Mouse (Mus musculus): ENCODE results near the gene Spop. TPM values are rescaled to one million over a fixed set of nuclear protein-coding genes. Genes with fewer than 3 reads are reported as not detected.

Spop gene
- polyA plus RNA-seq, 1 experiment from 2014 or later = 168 TPM

DNA sequence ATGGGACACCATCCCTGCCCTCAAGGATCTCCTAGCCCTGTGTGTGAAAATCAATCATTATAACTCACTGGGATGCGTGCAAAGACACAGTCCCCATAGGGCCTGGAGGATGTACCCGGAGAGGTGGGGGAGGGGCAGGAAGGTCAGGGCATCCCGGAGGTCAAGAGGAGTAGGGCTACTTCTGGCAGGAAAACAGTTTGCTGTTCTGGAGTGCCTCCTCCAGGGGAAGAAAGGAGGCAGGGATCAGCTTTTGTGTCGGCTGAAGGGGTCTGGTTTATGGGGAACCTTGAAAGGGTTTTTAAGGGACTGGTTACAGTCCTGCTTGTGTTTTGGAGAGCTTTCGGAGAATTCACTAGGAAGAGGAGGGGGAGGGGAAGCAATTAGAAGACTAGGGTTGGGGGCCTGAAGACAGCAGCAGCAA, 102.6 kb downstream of the Spop start:
- peaks cover 43% of the 10 kb centered on the region for H3K27me3 ChIP-seq
- no peak for ATAC-seq (ENCODE audit: insufficient number of reproducible peaks, low FRiP score, low TSS enrichment, low read depth)
- no peak overlapping the region for H3K27ac ChIP-seq
- H3K9ac ChIP-seq = no peak overlapping the region
- no peaks in the 10 kb centered on the region for H3K36me3 ChIP-seq
- no peak overlapping the region for H3K4me3 ChIP-seq
- no peaks in the 10 kb centered on the region for H3K9me3 ChIP-seq
- no peak overlapping the region for H3K4me2 ChIP-seq
- peaks cover 54% of the 10 kb centered on the region for H3K4me1 ChIP-seq
- WGBS = 9% methylated on average over 5 of the region's 5 CpGs

DNA sequence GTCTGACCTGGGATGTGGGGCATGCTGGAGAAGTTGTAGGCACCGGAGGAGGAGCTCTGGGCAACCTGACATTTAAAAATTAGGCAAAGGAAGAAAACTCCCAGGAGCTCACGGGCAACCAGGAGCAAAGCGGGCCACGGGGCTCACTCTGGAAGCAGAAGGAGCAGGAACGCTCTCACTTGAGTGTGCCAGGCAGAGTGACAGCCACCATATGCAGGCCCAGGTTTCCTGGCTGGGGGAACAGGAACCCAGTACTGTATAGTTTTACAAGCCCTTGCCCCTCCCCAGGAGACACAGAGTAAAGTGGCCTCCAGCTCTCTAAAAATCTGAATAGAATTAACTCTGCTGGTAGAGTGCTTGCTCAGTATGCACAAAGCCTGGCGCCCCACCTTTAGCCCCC, 103.3 kb downstream of the Spop start:
- no peak overlapping the region for H3K4me3 ChIP-seq
- ATAC-seq (ENCODE audit: insufficient number of reproducible peaks, low FRiP score, low TSS enrichment, low read depth) = no peak
- no peaks in the 10 kb centered on the region for H3K36me3 ChIP-seq
- peaks cover 43% of the 10 kb centered on the region for H3K27me3 ChIP-seq
- no peak overlapping the region for H3K4me2 ChIP-seq
- 38% methylated on average over 6 of the region's 6 CpGs for WGBS
- no peak overlapping the region for H3K27ac ChIP-seq
- peaks cover 58% of the 10 kb centered on the region for H3K4me1 ChIP-seq
- H3K9ac ChIP-seq = no peak overlapping the region
- no peaks in the 10 kb centered on the region for H3K9me3 ChIP-seq

DNA sequence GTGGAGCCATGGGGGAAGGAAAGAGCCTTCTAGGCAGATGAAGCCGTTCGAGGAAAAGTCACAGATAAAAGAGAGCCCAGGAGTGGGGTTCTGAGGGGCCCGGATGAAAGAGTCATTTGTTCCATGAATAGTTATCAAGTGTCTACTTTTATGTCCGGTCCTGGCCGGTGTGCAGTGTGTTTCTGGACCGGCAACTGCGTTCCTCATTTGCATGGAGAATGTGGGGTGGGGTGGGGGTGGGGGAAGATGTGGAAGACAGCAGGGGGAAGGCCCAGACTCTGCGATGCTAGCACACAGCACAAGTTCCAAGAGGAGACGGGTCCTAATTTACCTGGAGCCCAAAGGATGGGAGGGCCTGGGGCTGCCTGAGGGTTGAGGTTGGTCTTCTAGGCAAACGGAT, 105.4 kb downstream of the Spop start:
- no peak overlapping the region for H3K4me3 ChIP-seq
- H3K4me2 ChIP-seq = no peak overlapping the region
- ATAC-seq (ENCODE audit: insufficient number of reproducible peaks, low FRiP score, low TSS enrichment, low read depth) = no peak
- H3K27me3 ChIP-seq = peaks cover 23% of the 10 kb centered on the region
- WGBS = 54% methylated on average over 10 of the region's 10 CpGs
- H3K9me3 ChIP-seq = no peaks in the 10 kb centered on the region
- no peak overlapping the region for H3K27ac ChIP-seq
- H3K36me3 ChIP-seq = no peaks in the 10 kb centered on the region
- peaks cover 43% of the 10 kb centered on the region for H3K4me1 ChIP-seq
- no peak overlapping the region for H3K9ac ChIP-seq

DNA sequence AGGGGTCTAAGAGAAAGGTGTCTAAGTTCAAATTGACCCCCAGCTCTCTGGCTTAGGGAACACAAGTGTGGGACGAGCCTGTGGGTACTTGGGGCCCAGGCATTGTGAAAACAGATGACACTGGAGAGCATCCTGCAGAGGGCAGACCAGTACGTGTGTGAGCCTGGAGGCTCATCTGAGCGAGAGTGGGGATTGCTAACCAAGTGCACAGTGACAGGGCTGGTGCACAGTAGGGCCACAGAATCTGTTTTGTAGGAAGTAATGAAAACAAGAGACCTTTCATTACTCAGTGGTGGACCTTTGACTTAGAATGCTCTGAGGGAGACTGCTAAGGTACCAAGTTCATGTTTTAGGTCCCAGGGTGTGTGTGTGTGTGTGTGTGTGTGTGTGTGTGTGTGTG, 106.1 kb downstream of the Spop start:
- no peak overlapping the region for H3K27ac ChIP-seq
- H3K9ac ChIP-seq = no peak overlapping the region
- 62% methylated on average over 3 of the region's 3 CpGs for WGBS
- H3K4me2 ChIP-seq = no peak overlapping the region
- peaks cover 37% of the 10 kb centered on the region for H3K4me1 ChIP-seq
- H3K36me3 ChIP-seq = no peaks in the 10 kb centered on the region
- ATAC-seq (ENCODE audit: insufficient number of reproducible peaks, low FRiP score, low TSS enrichment, low read depth) = no peak
- no peak overlapping the region for H3K4me3 ChIP-seq
- H3K27me3 ChIP-seq = peaks cover 18% of the 10 kb centered on the region
- H3K9me3 ChIP-seq = no peaks in the 10 kb centered on the region

DNA sequence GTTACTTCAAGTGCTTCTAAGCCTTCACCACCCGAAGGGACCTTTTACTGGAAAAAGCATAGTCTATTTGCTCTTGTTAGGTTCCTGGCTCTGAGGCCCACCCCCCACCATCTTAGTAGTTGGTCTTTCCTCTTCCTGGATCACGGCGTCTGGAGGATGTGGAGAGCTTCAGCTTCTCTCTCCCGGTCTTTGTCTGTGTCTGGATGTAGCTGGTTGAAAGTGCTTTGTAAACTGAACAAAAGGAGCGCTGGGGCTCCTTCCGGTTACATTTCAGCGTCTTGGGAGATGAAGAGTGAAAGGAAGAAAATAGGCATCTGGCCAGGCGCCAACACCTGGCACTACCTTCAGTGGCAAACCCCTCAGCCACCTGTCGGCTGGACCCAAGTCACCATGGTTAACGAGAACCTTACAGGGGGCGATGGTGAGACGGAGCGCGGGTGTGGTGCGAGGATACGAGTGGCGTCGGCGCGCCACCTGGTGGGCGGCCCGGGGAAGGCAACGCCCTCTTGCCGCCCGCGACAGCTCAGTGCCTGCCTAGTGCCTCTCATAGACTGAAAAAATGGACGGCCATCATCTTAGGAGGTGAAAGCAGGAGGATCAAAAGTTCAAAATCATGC, 106.7 kb downstream of the Spop start:
- Histone ChIP-seq H3K27ac (no peak overlapping the region), H3K4me2 (peak overlapping the region; percentile 42), H3K9me3 (no peaks in the 10 kb centered on the region), H3K4me1 (peaks cover 34% of the 10 kb centered on the region), H3K4me3 (peak overlapping the region; percentile 27), H3K27me3 (peaks cover 12% of the 10 kb centered on the region), H3K36me3 (no peaks in the 10 kb centered on the region), H3K9ac (no peak overlapping the region)
- 5% methylated on average over 27 of the region's 27 CpGs for WGBS
- ATAC-seq (ENCODE audit: insufficient number of reproducible peaks, low FRiP score, low TSS enrichment, low read depth) = 0 out of 2 replicates have a peak, but pooled peaks have one; percentile 42

DNA sequence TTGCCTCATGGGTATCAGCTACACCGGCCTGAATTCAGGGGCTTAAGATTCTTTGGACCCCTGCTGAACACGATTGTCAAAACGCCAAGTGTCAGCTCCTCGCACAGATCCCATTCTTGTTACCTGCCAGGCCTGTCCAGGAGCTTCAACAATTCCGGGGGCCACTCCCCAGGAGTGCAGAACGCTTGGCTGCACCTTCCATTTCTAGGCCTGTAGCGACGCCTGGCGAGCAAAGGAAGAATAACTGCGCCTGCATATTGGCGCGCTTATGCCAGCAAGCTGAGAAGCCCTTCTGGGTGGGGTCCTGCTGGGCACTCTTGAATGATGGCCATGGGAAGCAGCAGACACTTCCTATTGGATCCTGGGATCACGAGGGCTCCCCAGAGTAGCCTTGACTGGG, 107.7 kb downstream of the Spop start:
- 0 out of 2 replicates have a peak, but pooled peaks have one; percentile 18 for ATAC-seq (ENCODE audit: insufficient number of reproducible peaks, low FRiP score, low TSS enrichment, low read depth)
- H3K9ac ChIP-seq = no peak overlapping the region

DNA sequence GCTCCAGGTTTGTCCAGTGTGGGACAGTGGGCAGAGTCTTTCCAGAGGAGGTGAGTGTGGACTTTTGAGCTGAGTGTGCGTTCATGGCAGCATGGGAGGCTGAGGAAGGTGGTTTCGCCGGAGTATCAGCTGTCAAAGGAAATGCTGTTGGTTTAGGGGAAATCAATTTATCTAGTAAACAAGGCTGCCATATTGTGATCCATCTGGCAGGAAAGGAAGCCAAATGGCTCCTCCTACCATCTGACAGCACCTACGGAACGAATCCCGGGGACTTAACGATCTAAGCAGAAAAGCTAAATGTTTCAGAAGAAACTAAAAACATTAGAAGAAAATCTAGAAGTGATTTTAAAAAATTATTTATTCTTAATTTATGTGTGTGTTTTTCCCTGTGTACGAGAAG, 113.4 kb downstream of the Spop start:
- Histone ChIP-seq H3K4me2 (no peak overlapping the region), H3K36me3 (no peaks in the 10 kb centered on the region)

More for the DNA sequence above, 107.7 kb downstream of the Spop start:
- WGBS = 0% methylated on average over 13 of the region's 13 CpGs
- peaks cover 26% of the 10 kb centered on the region for H3K4me1 ChIP-seq
- no peaks in the 10 kb centered on the region for H3K9me3 ChIP-seq
- peak overlapping the region; percentile 27 for H3K4me3 ChIP-seq
- peaks cover 3% of the 10 kb centered on the region; the same call in 1 of the 2 replicates for H3K27me3 ChIP-seq
- no peaks in the 10 kb centered on the region for H3K36me3 ChIP-seq
- no peak overlapping the region for H3K27ac ChIP-seq
- H3K4me2 ChIP-seq = peak overlapping the region; percentile 42

DNA sequence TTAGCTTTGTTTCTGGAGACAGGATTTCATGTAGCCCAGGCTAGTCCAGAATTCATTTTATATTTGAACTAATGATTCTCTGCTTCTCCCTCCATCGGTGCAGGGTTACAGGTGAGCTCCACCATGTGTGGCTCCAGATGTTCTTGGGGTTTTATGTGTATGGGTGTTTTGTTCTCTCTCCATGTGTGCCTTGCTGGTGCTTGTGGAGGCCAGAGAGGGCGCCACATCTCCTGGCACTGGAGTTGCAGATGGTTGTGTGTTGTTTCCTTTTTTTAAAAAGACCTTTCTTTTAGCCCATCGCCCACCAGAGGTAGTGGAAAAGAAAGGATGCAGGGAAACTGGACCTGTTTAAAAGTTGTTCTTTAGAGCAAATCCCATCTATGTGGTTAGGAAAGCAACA, 114.4 kb downstream of the Spop start:
- no peak overlapping the region for H3K27ac ChIP-seq
- no peaks in the 10 kb centered on the region for H3K9me3 ChIP-seq
- no peaks in the 10 kb centered on the region for H3K36me3 ChIP-seq
- no peak overlapping the region for H3K4me2 ChIP-seq
- WGBS = 80% methylated on average over 3 of the region's 3 CpGs
- H3K9ac ChIP-seq = no peak overlapping the region
- peaks cover 3% of the 10 kb centered on the region; the same call in 1 of the 2 replicates for H3K27me3 ChIP-seq
- no peak overlapping the region for H3K4me3 ChIP-seq
- 0 out of 2 replicates have a peak, but pooled peaks cover 2% of the 10 kb centered on the region for H3K4me1 ChIP-seq
- ATAC-seq (ENCODE audit: insufficient number of reproducible peaks, low FRiP score, low TSS enrichment, low read depth) = no peak

More for the DNA sequence above, 113.4 kb downstream of the Spop start:
- WGBS = 82% methylated on average over 8 of the region's 8 CpGs
- Histone ChIP-seq H3K9me3 (no peaks in the 10 kb centered on the region), H3K4me1 (0 out of 2 replicates have a peak, but pooled peaks cover 2% of the 10 kb centered on the region), H3K9ac (no peak overlapping the region), H3K4me3 (no peak overlapping the region), H3K27me3 (no peaks in the 10 kb centered on the region), H3K27ac (no peak overlapping the region)
- no peak for ATAC-seq (ENCODE audit: insufficient number of reproducible peaks, low FRiP score, low TSS enrichment, low read depth)

DNA sequence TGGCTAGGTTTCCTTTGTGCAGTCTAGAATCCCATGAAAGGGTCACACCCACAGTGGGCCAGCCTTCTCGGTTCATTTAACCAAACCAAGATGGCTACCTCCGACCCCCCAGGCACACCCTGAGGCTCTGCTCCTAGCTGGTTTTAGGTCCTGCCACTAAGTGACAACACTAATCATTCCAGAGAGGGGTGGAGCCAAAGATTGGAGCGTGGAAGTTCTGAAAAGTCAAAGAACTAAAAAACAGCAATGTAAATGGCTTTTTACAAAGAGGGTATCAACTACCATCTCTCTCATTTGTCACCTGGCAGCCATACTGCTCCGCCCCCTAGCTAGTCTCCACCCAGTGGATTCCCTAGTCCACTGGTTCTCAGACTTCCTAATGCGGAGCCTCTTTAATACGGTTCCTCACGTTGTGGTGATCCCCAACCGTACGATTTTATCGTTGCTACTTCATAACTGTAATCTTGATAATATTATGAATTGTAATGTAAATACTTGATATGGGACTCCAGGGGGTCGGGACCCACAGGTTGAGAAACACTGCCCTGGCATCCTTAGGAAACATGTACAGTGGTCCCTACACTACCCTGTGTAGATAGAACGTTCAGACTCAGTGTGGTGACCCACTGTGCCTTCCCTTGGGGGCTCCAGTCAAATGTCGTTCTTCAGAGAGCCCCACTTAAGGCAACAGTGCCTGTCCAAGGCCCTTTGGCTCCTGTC, 118.6 kb downstream of the Spop start:
- Histone ChIP-seq H3K9me3 (no peaks in the 10 kb centered on the region), H3K4me3 (no peak overlapping the region), H3K4me1 (peaks cover 6% of the 10 kb centered on the region; the same call in 1 of the 2 replicates), H3K27me3 (peaks cover 17% of the 10 kb centered on the region), H3K9ac (no peak overlapping the region), H3K4me2 (no peak overlapping the region), H3K36me3 (no peaks in the 10 kb centered on the region), H3K27ac (no peak overlapping the region)
- ATAC-seq (ENCODE audit: insufficient number of reproducible peaks, low FRiP score, low TSS enrichment, low read depth) = no peak
- 71% methylated on average over 13 of the region's 13 CpGs for WGBS

DNA sequence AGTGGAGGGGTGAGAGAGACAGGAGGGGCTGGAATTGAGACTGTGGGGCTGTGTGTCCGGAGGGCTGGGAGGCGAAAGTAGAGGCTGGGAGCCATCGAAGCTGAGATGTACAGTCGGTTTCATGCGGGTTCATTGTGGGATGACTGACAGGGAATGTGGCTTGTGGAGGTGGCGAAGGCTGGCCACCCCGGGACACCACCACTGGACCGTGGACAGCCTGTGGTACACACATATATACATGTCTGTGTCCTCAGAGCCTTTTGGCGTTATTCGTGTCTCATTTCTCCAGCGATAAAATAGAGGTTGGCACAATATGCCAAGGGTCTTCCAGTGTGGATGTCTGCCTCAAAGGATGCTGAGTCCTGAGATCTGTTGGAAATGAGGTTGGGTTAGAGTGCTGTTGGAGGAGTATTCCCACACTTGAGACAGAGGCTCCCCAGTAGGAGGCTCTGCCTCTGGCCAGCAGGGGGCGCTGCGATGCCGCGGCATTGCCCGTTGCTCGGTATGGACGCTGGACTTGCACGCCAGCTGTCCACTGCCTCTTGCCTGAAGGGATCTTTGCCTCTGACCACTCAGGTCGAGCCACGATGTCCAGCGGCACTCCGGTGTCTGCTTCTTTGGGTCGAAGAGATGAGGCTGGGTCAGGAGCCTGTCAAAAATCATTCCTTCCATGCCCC, 119.7 kb downstream of the Spop start:
- Histone ChIP-seq H3K9ac (no peak overlapping the region), H3K27ac (no peak overlapping the region), H3K4me3 (0 out of 2 replicates have a peak overlapping the region, but pooled peaks have one; percentile 21), H3K36me3 (no peaks in the 10 kb centered on the region), H3K4me1 (peaks cover 11% of the 10 kb centered on the region), H3K9me3 (no peaks in the 10 kb centered on the region), H3K27me3 (peaks cover 17% of the 10 kb centered on the region), H3K4me2 (peak overlapping the region; percentile 46)
- 20% methylated on average over 24 of the region's 24 CpGs for WGBS
- peak; percentile 70; the same call in 1 of the 2 replicates for ATAC-seq (ENCODE audit: insufficient number of reproducible peaks, low FRiP score, low TSS enrichment, low read depth)

DNA sequence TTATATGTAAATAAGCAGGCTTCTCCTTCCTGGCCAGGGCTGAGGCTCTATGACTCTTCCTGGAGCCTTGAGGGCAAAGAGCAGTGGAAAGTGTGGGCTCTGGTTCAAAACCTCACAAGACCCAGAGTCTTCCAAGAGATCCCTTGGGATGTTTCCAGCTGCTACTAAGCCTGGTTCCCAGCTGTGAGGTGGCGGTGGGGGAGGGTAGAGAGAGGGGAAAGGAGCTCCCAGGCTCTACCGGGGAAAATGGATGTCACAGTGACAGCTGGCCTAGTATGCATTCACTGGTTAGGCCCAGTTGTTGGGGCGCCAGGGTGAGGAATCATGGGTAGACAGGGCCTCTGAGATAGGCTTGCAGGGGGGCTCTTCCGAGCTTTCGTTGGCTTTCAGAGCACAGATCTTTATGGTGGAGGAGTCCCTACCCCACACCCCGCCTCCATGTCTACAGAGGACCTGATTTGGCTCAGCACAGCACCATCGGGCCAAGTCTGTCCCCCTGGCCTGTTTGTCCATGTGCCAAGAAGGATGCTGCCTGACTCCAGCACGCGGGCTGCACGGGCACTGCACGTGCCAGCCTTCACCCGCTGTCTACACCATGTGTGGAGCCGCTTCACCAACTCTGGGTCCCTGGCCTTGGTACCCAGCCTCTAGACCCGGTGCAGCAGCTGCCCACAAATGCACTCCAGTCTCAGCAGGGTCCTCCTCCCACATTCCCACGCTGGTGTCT, 124.7 kb downstream of the Spop start:
- H3K4me3 ChIP-seq = no peak overlapping the region
- H3K9ac ChIP-seq = no peak overlapping the region
- H3K4me2 ChIP-seq = no peak overlapping the region
- no peaks in the 10 kb centered on the region for H3K9me3 ChIP-seq
- peaks cover 16% of the 10 kb centered on the region for H3K27me3 ChIP-seq
- no peak overlapping the region for H3K27ac ChIP-seq
- ATAC-seq (ENCODE audit: insufficient number of reproducible peaks, low FRiP score, low TSS enrichment, low read depth) = peak; percentile 41; the same call in 1 of the 2 replicates
- H3K4me1 ChIP-seq = peaks cover 25% of the 10 kb centered on the region
- WGBS = 71% methylated on average over 15 of the region's 15 CpGs
- H3K36me3 ChIP-seq = no peaks in the 10 kb centered on the region

All from limb, embryonic 15.5 days (tissue).